Mouse (Mus musculus) bone marrow macrophage, adult 2 months (primary cell): Measurements from ENCODE around the gene Acot8.

Source experiments
- CTCF ChIP-seq: IDR thresholded peaks from 2 replicates; pipeline ENCODE4 v1.5.1; 2012; ENCODE audit warnings: low read depth, mild to moderate bottlenecking, low read length, moderate library complexity
- POLR2A ChIP-seq: IDR thresholded peaks from 2 replicates; pipeline ENCODE4 v1.6.1; 2012; ENCODE audit warnings: mild to moderate bottlenecking, low read depth, low read length, borderline replicate concordance

DNA sequence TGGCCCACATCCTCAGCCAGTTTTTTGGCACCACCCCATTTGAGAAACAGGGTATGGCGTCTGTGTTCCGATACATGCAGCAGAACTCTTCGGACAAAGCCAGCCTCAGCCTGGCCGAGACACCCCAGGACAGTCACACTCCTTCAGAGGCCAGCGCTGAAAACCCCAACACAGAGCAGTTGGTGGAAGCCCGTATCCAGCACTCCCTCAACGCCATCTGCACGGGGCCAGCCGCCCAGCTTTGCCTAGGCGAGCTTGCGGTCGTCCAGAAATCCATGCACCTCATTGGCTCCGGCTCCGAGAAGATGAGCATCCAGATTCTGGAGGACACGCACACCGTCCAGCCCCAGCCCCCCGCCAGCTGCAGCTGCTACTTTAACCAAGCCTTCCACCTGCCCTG lies 20.8 kb upstream of the Acot8 start:
- no peak for TF ChIP-seq CTCF
- no peak for TF ChIP-seq POLR2A
